Comparison of ENCODE assay signal across 42 mouse cellular contexts in the genomic region with DNA sequence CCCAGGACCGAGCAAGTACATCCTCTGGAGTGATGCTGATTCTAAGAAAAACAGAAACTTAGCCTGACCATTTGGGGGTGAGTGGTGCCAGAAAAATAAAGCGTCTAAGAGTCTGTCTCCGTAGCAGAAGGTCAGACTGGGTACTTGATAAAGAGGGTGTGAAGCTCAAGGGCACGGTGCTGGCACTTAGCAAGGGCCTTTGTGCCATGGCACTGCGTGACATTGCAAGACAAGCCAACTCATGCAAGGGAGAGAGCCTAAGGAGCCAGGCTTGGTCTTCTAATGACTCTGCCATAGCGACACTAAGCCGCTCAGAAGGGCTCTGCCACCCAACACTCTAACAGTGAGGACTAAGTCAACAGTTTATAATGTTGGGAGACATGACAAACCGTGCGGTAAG. TPM values are rescaled to one million over a fixed set of nuclear protein-coding genes. Genes with fewer than 3 reads are reported as not detected.
DNase-seq lines count a peak whose midpoint lies in the region; ATAC-seq lines count a peak whose summit lies in the region.
"Had no signal": no experiment of that assay in that cellular context is flagged by ENCODE, and none has a peak within 500 bp of the region (broad histone marks: within the 10 kb centered on the region; RNA-seq: fewer than 3 reads in every experiment).

No protein-coding gene starts in this region.

- ATAC-seq in heart, embryonic 12.5 days (ENCODE audit: insufficient number of reproducible peaks, low FRiP score): no peak
- ATAC-seq in forebrain, embryonic 12.5 days (ENCODE audit: low FRiP score): no peak
- ATAC-seq: forebrain, embryonic 14.5 days; hindbrain, postnatal 0 days; intestine, embryonic 15.5 days; lung, postnatal 0 days had no signal

- no peaks in the 10 kb centered on the region for H3K4me1 ChIP-seq in heart, embryonic 12.5 days (replicated peaks)
- no peaks in the 10 kb centered on the region for H3K4me1 ChIP-seq in forebrain, embryonic 12.5 days
- H3K4me1 ChIP-seq: embryonic facial prominence, embryonic 15.5 days; hindbrain, embryonic 12.5 days; intestine, embryonic 15.5 days; limb, embryonic 15.5 days; liver, embryonic 13.5 days; midbrain, embryonic 12.5 days; neural tube, embryonic 12.5 days had no signal

- H3K27ac ChIP-seq in heart, embryonic 12.5 days (ENCODE audit: poor library complexity, severe bottlenecking): no peak overlapping the region
- H3K27ac ChIP-seq in forebrain, embryonic 12.5 days: no peak overlapping the region
- H3K27ac ChIP-seq: embryonic facial prominence, embryonic 10.5 days; embryonic facial prominence, embryonic 15.5 days; heart, adult 2 months; hindbrain, embryonic 12.5 days; hindbrain, postnatal 0 days; intestine, embryonic 15.5 days; limb, embryonic 10.5 days; limb, embryonic 15.5 days; liver, embryonic 13.5 days; midbrain, embryonic 12.5 days; neural tube, embryonic 12.5 days had no signal

- H3K4me2 ChIP-seq in heart, embryonic 12.5 days: no peak overlapping the region
- no peak overlapping the region for H3K4me2 ChIP-seq in forebrain, embryonic 12.5 days
- H3K4me2 ChIP-seq: embryonic facial prominence, embryonic 15.5 days; hindbrain, embryonic 12.5 days; intestine, embryonic 15.5 days; limb, embryonic 15.5 days; liver, embryonic 13.5 days; midbrain, embryonic 12.5 days; neural tube, embryonic 12.5 days had no signal

- DNase-seq in cerebellum, postnatal 14 days: peak; percentile 83 to 90
- no peak for DNase-seq in cerebellum, adult 8-10 months
- peak; percentile 21 for DNase-seq in heart, adult 8-10 months (ENCODE audit: low spot score)
- DNase-seq in adrenal gland, postnatal 10 days: peak; percentile 53
- peak; percentile 63 for DNase-seq in adrenal gland, postnatal 14 days
- DNase-seq: B cell, adult 2 months; cerebellum, adult 9-10 months; gastrocnemius, postnatal 25 days; kidney, postnatal 4 days; liver, embryonic 13.5 days; lung, adult 18-20 months; lung, postnatal 4 days; right cerebral cortex, adult 18-20 months; spleen, adult 18-20 months; thymus, adult 18-20 months; thymus, postnatal 25 days had no signal

- WGBS in heart, embryonic 12.5 days: 81% methylated on average over 9 of the region's 9 CpGs
- 93% methylated on average over 9 of the region's 9 CpGs for WGBS in forebrain, embryonic 12.5 days

- no peaks in the 10 kb centered on the region for H3K9me3 ChIP-seq in heart, embryonic 12.5 days (replicated peaks)
- no peaks in the 10 kb centered on the region for H3K9me3 ChIP-seq in forebrain, embryonic 12.5 days
- H3K9me3 ChIP-seq: embryonic facial prominence, embryonic 10.5 days; embryonic facial prominence, embryonic 15.5 days; hindbrain, embryonic 12.5 days; intestine, embryonic 15.5 days; limb, embryonic 10.5 days; limb, embryonic 15.5 days; liver, embryonic 13.5 days; megakaryocyte, embryonic 14.5 days; midbrain, embryonic 12.5 days; neural tube, embryonic 12.5 days had no signal

- H3K4me3 ChIP-seq in heart, embryonic 12.5 days: no peak overlapping the region
- H3K4me3 ChIP-seq in forebrain, embryonic 12.5 days (replicated peaks): no peak overlapping the region
- H3K4me3 ChIP-seq: embryonic facial prominence, embryonic 10.5 days; embryonic facial prominence, embryonic 15.5 days; heart, adult 2 months; hindbrain, embryonic 12.5 days; intestine, embryonic 15.5 days; limb, embryonic 10.5 days; limb, embryonic 15.5 days; liver, embryonic 13.5 days; megakaryocyte, embryonic 14.5 days; midbrain, embryonic 12.5 days; myocyte; neural tube, embryonic 12.5 days had no signal

- no peak overlapping the region for H3K9ac ChIP-seq in heart, embryonic 12.5 days
- H3K9ac ChIP-seq in forebrain, embryonic 12.5 days: no peak overlapping the region
- H3K9ac ChIP-seq: embryonic facial prominence, embryonic 15.5 days; hindbrain, embryonic 12.5 days; intestine, embryonic 15.5 days; limb, embryonic 15.5 days; liver, embryonic 13.5 days; midbrain, embryonic 12.5 days; neural tube, embryonic 12.5 days had no signal

- no peaks in the 10 kb centered on the region for H3K27me3 ChIP-seq in heart, embryonic 12.5 days (replicated peaks)
- H3K27me3 ChIP-seq in forebrain, embryonic 12.5 days: no peaks in the 10 kb centered on the region
- H3K27me3 ChIP-seq: embryonic facial prominence, embryonic 15.5 days; hindbrain, embryonic 12.5 days; intestine, embryonic 15.5 days; limb, embryonic 15.5 days; liver, embryonic 13.5 days; midbrain, embryonic 12.5 days; neural tube, embryonic 12.5 days had no signal

- no peaks in the 10 kb centered on the region for H3K36me3 ChIP-seq in heart, embryonic 12.5 days
- no peaks in the 10 kb centered on the region for H3K36me3 ChIP-seq in forebrain, embryonic 12.5 days (replicated peaks)
- H3K36me3 ChIP-seq: embryonic facial prominence, embryonic 10.5 days; embryonic facial prominence, embryonic 15.5 days; hindbrain, embryonic 12.5 days; intestine, embryonic 15.5 days; limb, embryonic 10.5 days; limb, embryonic 15.5 days; liver, embryonic 13.5 days; midbrain, embryonic 12.5 days; neural tube, embryonic 12.5 days had no signal

RNA-seq across cellular contexts. Expression of gene Gm10271, which starts 6.4 kb away (rescaled TPM):
- total RNA-seq in heart, adult 8-10 months (2022): not detected
- polyA plus RNA-seq in heart, embryonic 12.5 days (2016; fragmentation: Nextera tagmentation; extraction: Ambion mirVana): not detected in 2 replicates
- not detected for total RNA-seq in adrenal gland, postnatal 10 days (2021)
- not detected in 2 replicates for total RNA-seq in adrenal gland, postnatal 14 days (2021)
- polyA plus RNA-seq in forebrain, embryonic 12.5 days (2016; fragmentation: Nextera tagmentation; extraction: Ambion mirVana): not detected in 2 replicates
- total RNA-seq: gastrocnemius, adult 18-20 months; gastrocnemius, postnatal 25 days; heart, adult 2 months; heart, postnatal 25 days; hindbrain, postnatal 0 days; layer of hippocampus, adult 8-10 months; layer of hippocampus, postnatal 25 days; left cerebral cortex, adult 8-10 months; midbrain, postnatal 0 days had no signal
- polyA plus RNA-seq: embryonic facial prominence, embryonic 10.5 days; embryonic facial prominence, embryonic 15.5 days; forebrain, embryonic 14.5 days; frontal cortex, adult 2 months; heart, adult 2 months; heart, embryonic 14.5 days; hindbrain, embryonic 12.5 days; hindbrain, postnatal 0 days; intestine, embryonic 15.5 days; kidney, embryonic 14.5 days; limb, embryonic 10.5 days; limb, embryonic 15.5 days; liver, embryonic 13.5 days; lung, postnatal 0 days; midbrain, embryonic 12.5 days; midbrain, postnatal 0 days; myocyte; neural tube, embryonic 12.5 days; stomach, embryonic 16.5 days had no signal

RNA-seq across cellular contexts. Expression of gene Best3, which starts 7.3 kb away (rescaled TPM):
- total RNA-seq in heart, adult 8-10 months (2022): 1 to 10 TPM; 7.1 to 8.0 (median 7.4) TPM
- 0.13 and 0.50 TPM in 2 replicates for polyA plus RNA-seq in heart, embryonic 12.5 days (2016; fragmentation: Nextera tagmentation; extraction: Ambion mirVana)
- total RNA-seq in adrenal gland, postnatal 10 days (2021): under 1 TPM; 0.48 to 0.70 TPM
- total RNA-seq in adrenal gland, postnatal 14 days (2021): 0.26 and 0.45 TPM in 2 replicates
- polyA plus RNA-seq in forebrain, embryonic 12.5 days (2016; fragmentation: Nextera tagmentation; extraction: Ambion mirVana): 0.09 TPM in 1 of 2 replicates, not detected in the other
- polyA plus RNA-seq: forebrain, embryonic 14.5 days; intestine, embryonic 15.5 days; kidney, embryonic 14.5 days had no signal

RNA-seq across cellular contexts. Expression of gene Rab3ip, which starts 28.3 kb away (rescaled TPM):
- 100 to 1,000 TPM in 3 of 4 experiments, 10 to 100 TPM in 1; 87.9 to 107 (median 103) TPM for total RNA-seq in heart, adult 8-10 months (2022)
- polyA plus RNA-seq in heart, embryonic 12.5 days (2016; fragmentation: Nextera tagmentation; extraction: Ambion mirVana): 62.3 and 65.7 TPM in 2 replicates
- total RNA-seq in adrenal gland, postnatal 10 days (2021): 10 to 100 TPM; 41.3 to 49.3 TPM
- total RNA-seq in adrenal gland, postnatal 14 days (2021): 48.4 and 50.5 TPM in 2 replicates
- polyA plus RNA-seq in forebrain, embryonic 12.5 days (2016; fragmentation: Nextera tagmentation; extraction: Ambion mirVana): 42.6 and 47.2 TPM in 2 replicates
